Mouse (Mus musculus): ENCODE results near the gene Phactr1. TPM values are rescaled to one million over a fixed set of nuclear protein-coding genes. Genes with fewer than 3 reads are reported as not detected.

Phactr1 gene
- polyA plus RNA-seq, 1 experiment from 2014 or later, result 63.8 TPM

DNA sequence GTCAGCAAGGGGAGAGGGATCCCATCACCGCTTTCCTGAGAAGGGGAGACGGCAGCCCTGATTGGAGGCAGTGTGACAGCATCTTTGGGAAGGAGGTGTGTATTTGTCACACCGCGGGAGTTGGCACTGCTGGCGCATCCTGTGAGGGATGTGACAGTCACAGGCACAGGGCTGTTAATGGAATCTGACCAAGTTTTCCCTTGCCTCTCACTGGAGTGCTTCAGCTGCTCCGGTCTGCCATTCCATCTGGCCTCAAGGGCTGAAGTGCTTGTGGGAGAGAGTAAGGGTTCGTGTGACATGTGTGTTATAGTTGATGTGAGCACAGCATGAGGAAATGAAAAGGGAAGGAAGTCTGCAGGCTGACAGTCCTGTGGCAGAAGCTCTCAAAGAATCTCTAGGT lies 431.9 kb downstream of the Phactr1 start:
- H3K27ac ChIP-seq (replicated peaks; ENCODE audit: low read depth, low read length), result no peak overlapping the region
- WGBS, result 81% methylated on average over 7 of the region's 7 CpGs
- no peak overlapping the region for H3K9ac ChIP-seq (replicated peaks; ENCODE audit: low read length)
- DNase-seq (no peak), ATAC-seq (ENCODE audit: low FRiP score, low TSS enrichment) (no peak)
- H3K27me3 ChIP-seq (ENCODE audit: control insufficient read depth, insufficient read depth, low read length), result no peaks in the 10 kb centered on the region
- no peak overlapping the region for H3K4me2 ChIP-seq (ENCODE audit: low read length)
- H3K4me3 ChIP-seq (replicated peaks; ENCODE audit: low read depth, low read length), result no peak overlapping the region
- H3K4me1 ChIP-seq (ENCODE audit: control insufficient read depth, insufficient read depth, low read length), result no peaks in the 10 kb centered on the region
- no peaks in the 10 kb centered on the region for H3K36me3 ChIP-seq (ENCODE audit: control insufficient read depth, insufficient read depth, low read length)
- no peaks in the 10 kb centered on the region for H3K9me3 ChIP-seq (ENCODE audit: control insufficient read depth, low read length)

GRCm38 (mm10) chr13:43112707-43113106 lies 432.3 kb downstream of the Phactr1 start:
- H3K4me2 ChIP-seq (ENCODE audit: low read length), result no peak overlapping the region
- no peaks in the 10 kb centered on the region for H3K4me1 ChIP-seq (ENCODE audit: control insufficient read depth, insufficient read depth, low read length)
- no peaks in the 10 kb centered on the region for H3K27me3 ChIP-seq (ENCODE audit: control insufficient read depth, insufficient read depth, low read length)
- no peaks in the 10 kb centered on the region for H3K36me3 ChIP-seq (ENCODE audit: control insufficient read depth, insufficient read depth, low read length)
- WGBS, result 85% methylated on average over 3 of the region's 3 CpGs
- no peak overlapping the region for H3K27ac ChIP-seq (replicated peaks; ENCODE audit: low read depth, low read length)
- H3K9me3 ChIP-seq (ENCODE audit: control insufficient read depth, low read length), result no peaks in the 10 kb centered on the region
- no peak overlapping the region for H3K9ac ChIP-seq (replicated peaks; ENCODE audit: low read length)
- ATAC-seq (ENCODE audit: low FRiP score, low TSS enrichment) (no peak), DNase-seq (no peak)
- H3K4me3 ChIP-seq (replicated peaks; ENCODE audit: low read depth, low read length), result no peak overlapping the region

DNA sequence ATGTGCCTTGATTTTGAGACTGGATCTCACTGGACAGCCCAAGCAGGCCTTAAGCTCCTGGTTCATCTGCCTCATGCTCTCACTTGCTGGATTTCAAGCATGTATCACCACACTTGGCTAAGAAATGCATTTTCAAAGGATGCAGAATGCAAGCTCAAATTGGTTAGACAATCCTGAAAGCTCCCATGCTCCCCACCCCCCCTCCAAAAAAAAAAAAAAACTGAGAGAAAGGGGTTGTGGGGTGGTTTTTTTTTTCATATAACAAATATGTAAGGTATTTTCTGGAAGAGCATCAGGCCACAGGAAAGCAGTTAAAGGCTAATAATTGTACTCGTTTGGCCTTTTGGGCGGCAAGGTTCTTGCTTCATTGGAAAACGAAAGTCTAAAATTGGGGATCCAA lies 432.7 kb downstream of the Phactr1 start:
- no peaks in the 10 kb centered on the region for H3K27me3 ChIP-seq (ENCODE audit: control insufficient read depth, insufficient read depth, low read length)
- 94% methylated on average over 3 of the region's 3 CpGs for WGBS
- no peak overlapping the region for H3K27ac ChIP-seq (replicated peaks; ENCODE audit: low read depth, low read length)
- ATAC-seq (ENCODE audit: low FRiP score, low TSS enrichment) (no peak), DNase-seq (no peak)
- no peaks in the 10 kb centered on the region for H3K36me3 ChIP-seq (ENCODE audit: control insufficient read depth, insufficient read depth, low read length)
- no peak overlapping the region for H3K4me2 ChIP-seq (ENCODE audit: low read length)
- no peaks in the 10 kb centered on the region for H3K4me1 ChIP-seq (ENCODE audit: control insufficient read depth, insufficient read depth, low read length)
- no peaks in the 10 kb centered on the region for H3K9me3 ChIP-seq (ENCODE audit: control insufficient read depth, low read length)
- no peak overlapping the region for H3K4me3 ChIP-seq (replicated peaks; ENCODE audit: low read depth, low read length)
- H3K9ac ChIP-seq (replicated peaks; ENCODE audit: low read length), result no peak overlapping the region

DNA sequence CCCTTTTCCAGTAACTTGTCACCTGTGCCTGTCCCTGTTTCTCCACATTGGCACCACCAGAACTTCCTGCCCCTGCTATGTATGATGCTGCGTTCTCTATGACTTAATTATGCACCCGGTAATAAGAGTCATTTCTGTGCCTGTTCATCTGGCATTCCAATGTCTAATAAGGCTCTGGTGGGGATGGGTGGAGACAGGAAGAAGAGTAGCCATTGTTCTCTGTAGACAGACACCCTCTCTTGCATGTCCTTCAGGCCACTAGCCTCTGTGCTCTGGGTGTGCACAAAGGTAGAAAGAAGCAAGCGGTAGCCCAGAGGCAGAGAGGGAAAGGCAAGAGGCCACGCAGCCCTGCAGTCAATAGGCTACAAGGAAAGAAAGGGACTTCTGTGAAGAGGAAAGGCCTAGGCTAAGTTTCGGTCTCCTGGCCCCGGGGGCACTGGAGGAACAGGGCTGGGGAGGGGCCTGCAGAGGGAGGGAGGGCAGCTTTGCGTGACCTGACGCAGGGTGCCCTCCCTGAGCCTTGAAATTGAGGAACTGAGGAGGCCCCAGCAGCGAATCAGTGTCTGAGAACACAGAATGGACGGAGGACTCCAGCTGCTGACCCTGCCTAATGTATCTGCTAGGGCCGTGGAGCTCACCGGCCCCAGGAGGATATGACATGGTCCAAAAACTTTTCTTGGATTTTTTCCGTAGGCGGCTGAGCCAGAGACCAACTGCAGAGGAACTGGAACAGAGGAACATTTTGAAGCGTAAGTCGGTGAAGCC lies 442.1 kb downstream of the Phactr1 start:
- DNase-seq (no peak), ATAC-seq (ENCODE audit: low FRiP score, low TSS enrichment) (no peak)
- Histone ChIP-seq H3K9ac (replicated peaks; ENCODE audit: low read length) (no peak overlapping the region), H3K4me3 (replicated peaks; ENCODE audit: low read depth, low read length) (no peak overlapping the region), H3K27ac (replicated peaks; ENCODE audit: low read depth, low read length) (no peak overlapping the region), H3K36me3 (ENCODE audit: control insufficient read depth, insufficient read depth, low read length) (no peaks in the 10 kb centered on the region), H3K27me3 (ENCODE audit: control insufficient read depth, insufficient read depth, low read length) (no peaks in the 10 kb centered on the region), H3K9me3 (ENCODE audit: control insufficient read depth, low read length) (no peaks in the 10 kb centered on the region), H3K4me2 (ENCODE audit: low read length) (no peak overlapping the region), H3K4me1 (ENCODE audit: control insufficient read depth, insufficient read depth, low read length) (no peaks in the 10 kb centered on the region)
- WGBS, result 61% methylated on average over 16 of the region's 16 CpGs

- ATAC-seq (ENCODE audit: low FRiP score, low TSS enrichment) (no peak), DNase-seq (no peak)
- Histone ChIP-seq H3K9ac (replicated peaks; ENCODE audit: low read length) (no peak overlapping the region), H3K4me3 (replicated peaks; ENCODE audit: low read depth, low read length) (no peak overlapping the region), H3K27me3 (ENCODE audit: control insufficient read depth, insufficient read depth, low read length) (no peaks in the 10 kb centered on the region), H3K4me1 (ENCODE audit: control insufficient read depth, insufficient read depth, low read length) (no peaks in the 10 kb centered on the region), H3K4me2 (ENCODE audit: low read length) (no peak overlapping the region), H3K36me3 (ENCODE audit: control insufficient read depth, insufficient read depth, low read length) (no peaks in the 10 kb centered on the region), H3K9me3 (ENCODE audit: control insufficient read depth, low read length) (no peaks in the 10 kb centered on the region), H3K27ac (replicated peaks; ENCODE audit: low read depth, low read length) (no peak overlapping the region)
- WGBS, result 58% methylated on average over 17 of the region's 17 CpGs
Observed at GRCm38 (mm10) chr13:43123895-43124682, 443.7 kb downstream of the Phactr1 start.

- Histone ChIP-seq H3K9me3 (ENCODE audit: control insufficient read depth, low read length) (no peaks in the 10 kb centered on the region), H3K9ac (replicated peaks; ENCODE audit: low read length) (no peak overlapping the region), H3K4me3 (replicated peaks; ENCODE audit: low read depth, low read length) (no peak overlapping the region), H3K4me1 (ENCODE audit: control insufficient read depth, insufficient read depth, low read length) (no peaks in the 10 kb centered on the region), H3K27ac (replicated peaks; ENCODE audit: low read depth, low read length) (no peak overlapping the region), H3K27me3 (ENCODE audit: control insufficient read depth, insufficient read depth, low read length) (no peaks in the 10 kb centered on the region), H3K36me3 (ENCODE audit: control insufficient read depth, insufficient read depth, low read length) (no peaks in the 10 kb centered on the region), H3K4me2 (ENCODE audit: low read length) (no peak overlapping the region)
- 43% methylated on average over 4 of the region's 4 CpGs for WGBS
- ATAC-seq (ENCODE audit: low FRiP score, low TSS enrichment) (no peak), DNase-seq (no peak)
Observed at GRCm38 (mm10) chr13:43124683-43125074, 444.3 kb downstream of the Phactr1 start.

GRCm38 (mm10) chr13:43130161-43130560 lies 449.7 kb downstream of the Phactr1 start:
- no peaks in the 10 kb centered on the region for H3K4me1 ChIP-seq (ENCODE audit: control insufficient read depth, insufficient read depth, low read length)
- no peak overlapping the region for H3K4me2 ChIP-seq (ENCODE audit: low read length)
- ATAC-seq (ENCODE audit: low FRiP score, low TSS enrichment) (no peak), DNase-seq (no peak)
- no peak overlapping the region for H3K4me3 ChIP-seq (replicated peaks; ENCODE audit: low read depth, low read length)
- H3K9ac ChIP-seq (replicated peaks; ENCODE audit: low read length), result no peak overlapping the region
- H3K36me3 ChIP-seq (ENCODE audit: control insufficient read depth, insufficient read depth, low read length), result peaks cover 5% of the 10 kb centered on the region; the same call in 1 of the 2 replicates
- no peak overlapping the region for H3K27ac ChIP-seq (replicated peaks; ENCODE audit: low read depth, low read length)
- 86% methylated on average over 6 of the region's 6 CpGs for WGBS
- H3K27me3 ChIP-seq (ENCODE audit: control insufficient read depth, insufficient read depth, low read length), result no peaks in the 10 kb centered on the region
- no peaks in the 10 kb centered on the region for H3K9me3 ChIP-seq (ENCODE audit: control insufficient read depth, low read length)

DNA sequence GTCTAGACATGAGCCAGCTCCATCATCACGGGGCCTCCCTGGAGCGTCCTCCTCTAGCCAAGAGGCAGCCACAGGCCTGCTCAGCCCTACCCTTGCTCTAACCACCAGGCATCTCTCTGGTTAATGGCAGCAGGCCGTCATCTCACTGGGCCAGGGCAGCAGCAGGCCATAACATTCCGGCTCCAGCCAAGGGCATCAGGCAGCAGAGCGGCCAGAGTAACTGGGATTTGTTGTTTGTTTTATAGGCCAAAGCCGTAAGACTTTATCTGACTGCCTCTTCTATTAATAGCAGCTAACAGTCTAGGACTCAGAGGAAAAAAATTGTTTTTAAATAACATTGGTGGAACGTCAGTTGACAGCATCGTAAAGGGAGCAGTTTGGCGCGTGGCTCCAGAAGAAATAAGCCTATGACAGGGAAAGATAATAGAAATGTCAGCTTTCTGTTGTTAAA lies 451.3 kb downstream of the Phactr1 start:
- H3K27me3 ChIP-seq (ENCODE audit: control insufficient read depth, insufficient read depth, low read length), result no peaks in the 10 kb centered on the region
- peaks cover 12% of the 10 kb centered on the region; the same call in 1 of the 2 replicates for H3K36me3 ChIP-seq (ENCODE audit: control insufficient read depth, insufficient read depth, low read length)
- H3K4me1 ChIP-seq (ENCODE audit: control insufficient read depth, insufficient read depth, low read length), result no peaks in the 10 kb centered on the region
- H3K4me3 ChIP-seq (replicated peaks; ENCODE audit: low read depth, low read length), result no peak overlapping the region
- H3K27ac ChIP-seq (replicated peaks; ENCODE audit: low read depth, low read length), result no peak overlapping the region
- no peak overlapping the region for H3K4me2 ChIP-seq (ENCODE audit: low read length)
- WGBS, result 72% methylated on average over 10 of the region's 10 CpGs
- H3K9ac ChIP-seq (replicated peaks; ENCODE audit: low read length), result no peak overlapping the region
- DNase-seq (no peak), ATAC-seq (ENCODE audit: low FRiP score, low TSS enrichment) (no peak)
- no peaks in the 10 kb centered on the region for H3K9me3 ChIP-seq (ENCODE audit: control insufficient read depth, low read length)
